Mouse (Mus musculus): ENCODE data around the gene Camkk2. TPM values are rescaled to one million over a fixed set of nuclear protein-coding genes. Genes with fewer than 3 reads are reported as not detected.

The Camkk2 gene
- 42.9 to 64.1 TPM (median 49.9 TPM) in 4 replicates for total RNA-seq (2023; ENCODE audit: inconsistent age)

GRCm38 (mm10) chr5:122779277-122779834, at the start of gene Camkk2:
Gene Camkk2, minus strand, starts transcription at chr5:122779409.

GRCm38 (mm10) chr5:122820777-122821523, 41.7 kb upstream of the Camkk2 start, which contains the start of gene Anapc5:
Gene Anapc5, minus strand, starts transcription at chr5:122821339.

GRCm38 (mm10) chr5:122707276-122708181, 71.7 kb downstream of the Camkk2 start, which contains the start of gene P2rx4:
Gene P2rx4, plus strand, starts transcription at chr5:122707544.

Other genes with a start within 250 kb of the Camkk2 start
- 0.80 to 2.8 TPM (median 1.3 TPM) in 4 replicates for gene Ift81, start 164.9 kb downstream of the Camkk2 start, total RNA-seq (2023; ENCODE audit: inconsistent age)
- gene P2rx7, start 135.5 kb downstream of the Camkk2 start, total RNA-seq (2023; ENCODE audit: inconsistent age) = 2.2 to 3.9 TPM (median 3.3 TPM) in 4 replicates
- 89.7 to 108 TPM (median 101 TPM) in 4 replicates for gene P2rx4, start 71.9 kb downstream of the Camkk2 start, total RNA-seq (2023; ENCODE audit: inconsistent age)
- 190 to 228 TPM (median 214 TPM) in 4 replicates for gene Anapc5, start 41.9 kb upstream of the Camkk2 start, total RNA-seq (2023; ENCODE audit: inconsistent age)
- gene Rnf34, start 70.6 kb upstream of the Camkk2 start, total RNA-seq (2023; ENCODE audit: inconsistent age) = 33.5 to 44.7 TPM (median 37.5 TPM) in 4 replicates
- gene Kdm2b, start 210.4 kb upstream of the Camkk2 start, total RNA-seq (2023; ENCODE audit: inconsistent age) = 65.1 to 79.9 TPM (median 70.6 TPM) in 4 replicates
- 30.6 to 34.7 TPM (median 33.7 TPM) in 4 replicates for gene Orai1, start 235.7 kb upstream of the Camkk2 start, total RNA-seq (2023; ENCODE audit: inconsistent age)

All from B cell, adult (primary cell).